Mouse (Mus musculus): Measurements from ENCODE around the gene Mb. TPM values are rescaled to one million over a fixed set of nuclear protein-coding genes. Genes with fewer than 3 reads are reported as not detected.
"Not testable (repeated sequence)": the region's sequence is repeated elsewhere in the genome, so short reads cannot be mapped to it uniquely, and the experiment has no call there.

The Mb gene
- polyA plus RNA-seq, 1 experiment from 2014 or later, result 0.39 TPM

- H3K4me2 ChIP-seq (replicated peaks; ENCODE audit: low read depth, low read length); H3K27ac ChIP-seq (ENCODE audit: low read length); H3K36me3 ChIP-seq (ENCODE audit: control insufficient read depth, insufficient read depth, low read length); H3K9ac ChIP-seq (replicated peaks; ENCODE audit: low read depth, low read length); H3K27me3 ChIP-seq (ENCODE audit: control insufficient read depth, insufficient read depth, low read length); ATAC-seq (ENCODE audit: insufficient number of reproducible peaks, insufficient read depth, low FRiP score, low read depth); H3K9me3 ChIP-seq (ENCODE audit: control insufficient read depth, low read depth, low read length); H3K4me3 ChIP-seq (ENCODE audit: low read depth, low read length): not testable (repeated sequence)
- H3K4me1 ChIP-seq (ENCODE audit: control insufficient read depth, insufficient read depth, low read length), result peaks cover 12% of the 10 kb centered on the region
- 89% methylated on average over 4 of the region's 4 CpGs for WGBS
These were observed 8.9 kb upstream of the Mb start for GRCm38 (mm10) chr15:77059416-77059815.

GRCm38 (mm10) chr15:77058566-77058965 is 8.1 kb upstream of the Mb start:
- Histone ChIP-seq H3K36me3 (ENCODE audit: control insufficient read depth, insufficient read depth, low read length) (no peaks in the 10 kb centered on the region), H3K4me1 (ENCODE audit: control insufficient read depth, insufficient read depth, low read length) (peaks cover 12% of the 10 kb centered on the region), H3K4me2 (replicated peaks; ENCODE audit: low read depth, low read length) (no peak overlapping the region), H3K4me3 (ENCODE audit: low read depth, low read length) (no peak overlapping the region), H3K27me3 (ENCODE audit: control insufficient read depth, insufficient read depth, low read length) (no peaks in the 10 kb centered on the region), H3K9ac (replicated peaks; ENCODE audit: low read depth, low read length) (no peak overlapping the region), H3K27ac (ENCODE audit: low read length) (no peak overlapping the region), H3K9me3 (ENCODE audit: control insufficient read depth, low read depth, low read length) (peaks cover 4% of the 10 kb centered on the region; the same call in 1 of the 2 replicates)
- no peak for ATAC-seq (ENCODE audit: insufficient number of reproducible peaks, insufficient read depth, low FRiP score, low read depth)

- WGBS, result 33% methylated on average over 3 of the region's 3 CpGs
- H3K9me3 ChIP-seq (ENCODE audit: control insufficient read depth, low read depth, low read length), result peaks cover 4% of the 10 kb centered on the region; the same call in 1 of the 2 replicates
- H3K9ac ChIP-seq (replicated peaks; ENCODE audit: low read depth, low read length), result no peak overlapping the region
- ATAC-seq (ENCODE audit: insufficient number of reproducible peaks, insufficient read depth, low FRiP score, low read depth), result no peak
- H3K36me3 ChIP-seq (ENCODE audit: control insufficient read depth, insufficient read depth, low read length), result no peaks in the 10 kb centered on the region
- H3K27me3 ChIP-seq (ENCODE audit: control insufficient read depth, insufficient read depth, low read length), result no peaks in the 10 kb centered on the region
- no peak overlapping the region for H3K4me3 ChIP-seq (ENCODE audit: low read depth, low read length)
- peaks cover 12% of the 10 kb centered on the region for H3K4me1 ChIP-seq (ENCODE audit: control insufficient read depth, insufficient read depth, low read length)
- no peak overlapping the region for H3K4me2 ChIP-seq (replicated peaks; ENCODE audit: low read depth, low read length)
- peak overlapping the region; percentile 71 for H3K27ac ChIP-seq (ENCODE audit: low read length)
These were observed 6.3 kb upstream of the Mb start for GRCm38 (mm10) chr15:77056791-77057051.

DNA sequence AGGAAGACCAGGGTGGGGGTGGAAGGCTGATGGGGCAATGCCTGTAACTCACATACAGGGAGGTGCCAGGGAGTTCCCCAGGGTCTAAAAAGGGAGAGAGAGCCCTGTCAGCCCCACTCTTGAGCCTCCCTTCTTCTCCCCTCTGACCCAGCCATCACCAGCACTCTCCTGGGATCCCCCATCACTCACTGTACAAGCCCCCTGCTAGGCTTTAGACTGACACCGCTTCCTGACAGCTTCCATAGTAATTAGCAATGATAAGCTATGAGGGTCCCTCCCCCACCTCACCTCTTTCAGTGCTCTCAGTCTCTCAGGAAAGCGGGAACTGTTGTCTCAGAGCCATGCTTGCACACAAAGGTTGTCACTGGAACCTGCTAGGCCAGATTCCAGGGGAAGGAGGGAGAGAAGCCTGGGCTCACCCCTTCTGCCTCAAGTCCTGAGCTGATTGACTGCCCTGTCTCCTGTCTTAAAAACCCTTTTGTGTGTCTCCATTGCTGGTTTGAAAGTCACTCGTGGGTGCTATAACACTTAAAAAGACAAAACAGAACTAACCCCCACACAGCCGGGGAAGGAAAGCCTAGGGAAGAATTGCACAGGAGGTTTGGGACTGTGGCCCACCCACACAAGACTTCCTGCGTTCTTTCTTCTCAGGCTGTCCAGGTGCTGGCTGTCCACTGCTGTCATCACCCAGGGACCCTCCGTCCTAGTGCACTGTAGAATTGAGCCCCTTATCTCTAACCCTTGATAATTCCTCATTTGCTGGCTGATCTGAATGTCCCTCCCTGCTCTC is 5.7 kb upstream of the Mb start:
- H3K4me3 ChIP-seq (ENCODE audit: low read depth, low read length), result no peak overlapping the region
- peak overlapping the region; percentile 71 for H3K27ac ChIP-seq (ENCODE audit: low read length)
- no peak overlapping the region for H3K9ac ChIP-seq (replicated peaks; ENCODE audit: low read depth, low read length)
- WGBS, result 23% methylated on average over 6 of the region's 6 CpGs
- peaks cover 12% of the 10 kb centered on the region for H3K4me1 ChIP-seq (ENCODE audit: control insufficient read depth, insufficient read depth, low read length)
- H3K4me2 ChIP-seq (replicated peaks; ENCODE audit: low read depth, low read length), result no peak overlapping the region
- no peaks in the 10 kb centered on the region for H3K36me3 ChIP-seq (ENCODE audit: control insufficient read depth, insufficient read depth, low read length)
- H3K9me3 ChIP-seq (ENCODE audit: control insufficient read depth, low read depth, low read length), result peaks cover 4% of the 10 kb centered on the region; the same call in 1 of the 2 replicates
- H3K27me3 ChIP-seq (ENCODE audit: control insufficient read depth, insufficient read depth, low read length), result no peaks in the 10 kb centered on the region
- no peak for ATAC-seq (ENCODE audit: insufficient number of reproducible peaks, insufficient read depth, low FRiP score, low read depth)

- no peak overlapping the region for H3K4me3 ChIP-seq (ENCODE audit: low read depth, low read length)
- no peak for ATAC-seq (ENCODE audit: insufficient number of reproducible peaks, insufficient read depth, low FRiP score, low read depth)
- no peaks in the 10 kb centered on the region for H3K36me3 ChIP-seq (ENCODE audit: control insufficient read depth, insufficient read depth, low read length)
- H3K27me3 ChIP-seq (ENCODE audit: control insufficient read depth, insufficient read depth, low read length), result no peaks in the 10 kb centered on the region
- no peak overlapping the region for H3K4me2 ChIP-seq (replicated peaks; ENCODE audit: low read depth, low read length)
- peaks cover 12% of the 10 kb centered on the region for H3K4me1 ChIP-seq (ENCODE audit: control insufficient read depth, insufficient read depth, low read length)
- peaks cover 4% of the 10 kb centered on the region; the same call in 1 of the 2 replicates for H3K9me3 ChIP-seq (ENCODE audit: control insufficient read depth, low read depth, low read length)
- no peak overlapping the region for H3K9ac ChIP-seq (replicated peaks; ENCODE audit: low read depth, low read length)
- H3K27ac ChIP-seq (ENCODE audit: low read length), result no peak overlapping the region
- WGBS, result 70% methylated on average over 5 of the region's 5 CpGs
These were observed 4.2 kb upstream of the Mb start for GRCm38 (mm10) chr15:77054611-77055175.

DNA sequence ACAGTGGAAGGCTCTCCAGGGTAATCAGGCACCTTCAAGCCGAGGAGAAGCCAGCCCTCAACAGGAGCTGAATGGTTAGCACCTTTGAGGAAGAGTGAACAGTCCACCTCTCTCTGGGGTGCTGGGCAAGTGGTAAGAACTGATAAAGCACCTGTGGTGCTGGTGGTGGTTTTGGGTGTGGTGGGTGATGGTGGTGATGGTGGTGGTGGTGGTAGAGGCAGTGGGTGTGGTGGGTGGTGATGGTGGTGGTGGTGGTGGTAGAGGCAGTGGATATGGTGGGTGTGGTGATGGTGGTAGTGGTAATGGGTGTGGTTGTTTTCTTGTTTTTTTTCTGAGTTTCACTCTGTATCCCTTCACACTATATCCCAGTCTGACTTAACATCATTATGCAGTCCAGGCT is 2.6 kb upstream of the Mb start:
- Histone ChIP-seq H3K27ac (ENCODE audit: low read length) (no peak overlapping the region), H3K27me3 (ENCODE audit: control insufficient read depth, insufficient read depth, low read length) (no peaks in the 10 kb centered on the region), H3K9me3 (ENCODE audit: control insufficient read depth, low read depth, low read length) (no peaks in the 10 kb centered on the region), H3K4me3 (ENCODE audit: low read depth, low read length) (no peak overlapping the region), H3K9ac (replicated peaks; ENCODE audit: low read depth, low read length) (no peak overlapping the region), H3K4me2 (replicated peaks; ENCODE audit: low read depth, low read length) (no peak overlapping the region), H3K36me3 (ENCODE audit: control insufficient read depth, insufficient read depth, low read length) (no peaks in the 10 kb centered on the region), H3K4me1 (ENCODE audit: control insufficient read depth, insufficient read depth, low read length) (peaks cover 12% of the 10 kb centered on the region)
- 95% methylated on average over 1 of the region's 1 CpGs for WGBS
- no peak for ATAC-seq (ENCODE audit: insufficient number of reproducible peaks, insufficient read depth, low FRiP score, low read depth)

GRCm38 (mm10) chr15:77052176-77052575 is 1.7 kb upstream of the Mb start:
- Histone ChIP-seq H3K27me3 (ENCODE audit: control insufficient read depth, insufficient read depth, low read length) (no peaks in the 10 kb centered on the region), H3K27ac (ENCODE audit: low read length) (no peak overlapping the region), H3K4me3 (ENCODE audit: low read depth, low read length) (no peak overlapping the region), H3K4me2 (replicated peaks; ENCODE audit: low read depth, low read length) (no peak overlapping the region), H3K9ac (replicated peaks; ENCODE audit: low read depth, low read length) (no peak overlapping the region), H3K9me3 (ENCODE audit: control insufficient read depth, low read depth, low read length) (no peaks in the 10 kb centered on the region), H3K36me3 (ENCODE audit: control insufficient read depth, insufficient read depth, low read length) (no peaks in the 10 kb centered on the region), H3K4me1 (ENCODE audit: control insufficient read depth, insufficient read depth, low read length) (peaks cover 12% of the 10 kb centered on the region)
- no peak for ATAC-seq (ENCODE audit: insufficient number of reproducible peaks, insufficient read depth, low FRiP score, low read depth)
- WGBS, result 35% methylated on average over 1 of the region's 1 CpGs

- Histone ChIP-seq H3K9ac (replicated peaks; ENCODE audit: low read depth, low read length) (no peak overlapping the region), H3K4me1 (ENCODE audit: control insufficient read depth, insufficient read depth, low read length) (no peaks in the 10 kb centered on the region), H3K4me3 (ENCODE audit: low read depth, low read length) (no peak overlapping the region), H3K27ac (ENCODE audit: low read length) (no peak overlapping the region), H3K36me3 (ENCODE audit: control insufficient read depth, insufficient read depth, low read length) (no peaks in the 10 kb centered on the region), H3K27me3 (ENCODE audit: control insufficient read depth, insufficient read depth, low read length) (no peaks in the 10 kb centered on the region), H3K9me3 (ENCODE audit: control insufficient read depth, low read depth, low read length) (no peaks in the 10 kb centered on the region), H3K4me2 (replicated peaks; ENCODE audit: low read depth, low read length) (no peak overlapping the region)
- no peak for ATAC-seq (ENCODE audit: insufficient number of reproducible peaks, insufficient read depth, low FRiP score, low read depth)
- 39% methylated on average over 10 of the region's 10 CpGs for WGBS
These were observed 4.9 kb downstream of the Mb start for GRCm38 (mm10) chr15:77045609-77046008.

All from stomach, embryonic 14.5 days (tissue).